Comparison of ENCODE assay signal across 25 mouse cellular contexts in genomic region chr11:90614743-90615142, GRCm38 (mm10). TPM values are rescaled to one million over a fixed set of nuclear protein-coding genes. Genes with fewer than 3 reads are reported as not detected.
DNase-seq lines count a peak whose midpoint lies in the region; ATAC-seq and TF ChIP-seq lines count a peak whose summit lies in the region.
"Had no signal": no experiment of that assay in that cellular context is flagged by ENCODE, and none has a peak within 500 bp of the region (broad histone marks: within the 10 kb centered on the region; RNA-seq: fewer than 3 reads in every experiment).

No protein-coding gene starts in this region.

- no peak overlapping the region for H3K4me3 ChIP-seq in midbrain, embryonic 11.5 days (ENCODE audit: low read depth, low read length)
- no peak overlapping the region for H3K4me3 ChIP-seq in midbrain, embryonic 16.5 days (ENCODE audit: low read depth, low read length)
- H3K4me3 ChIP-seq in intestine, embryonic 16.5 days (ENCODE audit: low read length): no peak overlapping the region
- H3K4me3 ChIP-seq in kidney, adult 2 months (ENCODE audit: insufficient read depth, low read depth, low read length): no peak overlapping the region
- H3K4me3 ChIP-seq: embryonic facial prominence, embryonic 10.5 days; embryonic facial prominence, embryonic 13.5 days; erythroblast, embryonic 14.5 days; forebrain, embryonic 12.5 days; forebrain, embryonic 15.5 days; heart, adult 2 months; heart, embryonic 10.5 days had no signal

- TF ChIP-seq POLR2A in kidney, adult 2 months (IDR thresholded peaks at IDR 0.05; ENCODE audit: low read depth, low read length): no peak

- no peak overlapping the region for H3K27ac ChIP-seq in midbrain, embryonic 11.5 days (ENCODE audit: low read depth, low read length)
- no peak overlapping the region for H3K27ac ChIP-seq in midbrain, embryonic 16.5 days (ENCODE audit: low read length)
- H3K27ac ChIP-seq in intestine, embryonic 16.5 days (ENCODE audit: low read length): no peak overlapping the region
- no peak overlapping the region for H3K27ac ChIP-seq in kidney, adult 2 months (ENCODE audit: insufficient read depth, low read depth, low read length)
- H3K27ac ChIP-seq: embryonic facial prominence, embryonic 10.5 days; embryonic facial prominence, embryonic 13.5 days; forebrain, embryonic 12.5 days; forebrain, embryonic 15.5 days; heart, adult 2 months; heart, embryonic 10.5 days; hindbrain, embryonic 14.5 days; hindbrain, postnatal 0 days had no signal

- H3K4me2 ChIP-seq in midbrain, embryonic 11.5 days: no peak overlapping the region
- no peak overlapping the region for H3K4me2 ChIP-seq in midbrain, embryonic 16.5 days (ENCODE audit: low read length)
- H3K4me2 ChIP-seq in intestine, embryonic 16.5 days (ENCODE audit: low read depth, low read length): no peak overlapping the region
- H3K4me2 ChIP-seq: embryonic facial prominence, embryonic 13.5 days; forebrain, embryonic 12.5 days; forebrain, embryonic 15.5 days; hindbrain, embryonic 14.5 days had no signal

- no peak for TF ChIP-seq CTCF in kidney, adult 2 months (conservative IDR thresholded peaks at IDR 0.05; ENCODE audit: insufficient read depth, insufficient read length, low read depth, low read length)

- H3K9me3 ChIP-seq in midbrain, embryonic 11.5 days (ENCODE audit: control insufficient read depth, low read length): no peaks in the 10 kb centered on the region
- no peaks in the 10 kb centered on the region for H3K9me3 ChIP-seq in midbrain, embryonic 16.5 days (replicated peaks; ENCODE audit: control insufficient read depth, low read length, poor library complexity, severe bottlenecking)
- H3K9me3 ChIP-seq in intestine, embryonic 16.5 days (ENCODE audit: control insufficient read depth, low read length): no peaks in the 10 kb centered on the region
- H3K9me3 ChIP-seq: embryonic facial prominence, embryonic 10.5 days; embryonic facial prominence, embryonic 13.5 days; forebrain, embryonic 12.5 days; forebrain, embryonic 15.5 days; heart, embryonic 10.5 days had no signal

- H3K9ac ChIP-seq in midbrain, embryonic 11.5 days (ENCODE audit: low read length): no peak overlapping the region
- no peak overlapping the region for H3K9ac ChIP-seq in midbrain, embryonic 16.5 days (ENCODE audit: low read depth, low read length)
- no peak overlapping the region for H3K9ac ChIP-seq in intestine, embryonic 16.5 days (ENCODE audit: low read depth, low read length)
- H3K9ac ChIP-seq: embryonic facial prominence, embryonic 13.5 days; forebrain, embryonic 12.5 days; forebrain, embryonic 15.5 days; hindbrain, embryonic 14.5 days had no signal

- H3K27me3 ChIP-seq in midbrain, embryonic 11.5 days (ENCODE audit: control insufficient read depth, insufficient read depth, low read length): no peaks in the 10 kb centered on the region
- no peaks in the 10 kb centered on the region for H3K27me3 ChIP-seq in midbrain, embryonic 16.5 days (ENCODE audit: control insufficient read depth, insufficient read depth, low read depth, low read length)
- no peaks in the 10 kb centered on the region for H3K27me3 ChIP-seq in intestine, embryonic 16.5 days (replicated peaks; ENCODE audit: control insufficient read depth, insufficient read depth, low read length)
- H3K27me3 ChIP-seq in kidney, adult 2 months (replicated peaks; ENCODE audit: control insufficient read depth, insufficient read depth, low read length): no peaks in the 10 kb centered on the region
- H3K27me3 ChIP-seq: embryonic facial prominence, embryonic 13.5 days; forebrain, embryonic 12.5 days; forebrain, embryonic 15.5 days had no signal

- 94% methylated on average over 6 of the region's 6 CpGs for WGBS in midbrain, embryonic 11.5 days
- 91% methylated on average over 6 of the region's 6 CpGs for WGBS in midbrain, embryonic 16.5 days
- 84% methylated on average over 6 of the region's 6 CpGs for WGBS in intestine, embryonic 16.5 days
- WGBS in kidney, adult 2 months: 70% methylated on average over 6 of the region's 6 CpGs

- H3K4me1 ChIP-seq in midbrain, embryonic 11.5 days (ENCODE audit: control insufficient read depth, insufficient read depth, low read length): no peaks in the 10 kb centered on the region
- H3K4me1 ChIP-seq in midbrain, embryonic 16.5 days (ENCODE audit: control insufficient read depth, insufficient read depth, low read length): no peaks in the 10 kb centered on the region
- H3K4me1 ChIP-seq in intestine, embryonic 16.5 days (ENCODE audit: control insufficient read depth, insufficient read depth, low read length): no peaks in the 10 kb centered on the region
- no peaks in the 10 kb centered on the region for H3K4me1 ChIP-seq in kidney, adult 2 months (ENCODE audit: control insufficient read depth, insufficient read depth, low read length)
- H3K4me1 ChIP-seq: embryonic facial prominence, embryonic 10.5 days; embryonic facial prominence, embryonic 13.5 days; forebrain, embryonic 12.5 days; forebrain, embryonic 15.5 days had no signal

- DNase-seq in midbrain, embryonic 11.5 days (ENCODE audit: low spot score, missing footprints): peak; percentile 68
- DNase-seq in MEL-GATA-1-ER (ENCODE audit: extremely low read depth, low read depth): peak; percentile 67
- DNase-seq in kidney, adult 2 months: no peak
- DNase-seq in adrenal gland, postnatal 25 days: no peak
- DNase-seq: adrenal gland, postnatal 10 days; cerebellum, adult 11 months; cerebellum, adult 2 months; cerebellum, adult 9-11 months; cerebellum, postnatal 25 days; embryo, embryonic 11 days; gastrocnemius, postnatal 25 days; heart, adult 2 months; heart, postnatal 36 days; kidney, adult 11 months had no signal

- ATAC-seq in midbrain, embryonic 11.5 days (ENCODE audit: low FRiP score): no peak
- no peak for ATAC-seq in midbrain, embryonic 16.5 days
- peak; percentile 64 for ATAC-seq in megakaryocyte progenitor cell, adult 5-6 weeks (replicated peaks; ENCODE audit: poor library complexity)
- ATAC-seq in intestine, embryonic 16.5 days: no peak
- ATAC-seq: forebrain, embryonic 15.5 days; hindbrain, postnatal 0 days had no signal

- no peaks in the 10 kb centered on the region for H3K36me3 ChIP-seq in midbrain, embryonic 11.5 days (ENCODE audit: control insufficient read depth, insufficient read depth, low read length)
- 0 out of 2 replicates have a peak, but pooled peaks cover 2% of the 10 kb centered on the region for H3K36me3 ChIP-seq in midbrain, embryonic 16.5 days (ENCODE audit: control insufficient read depth, insufficient read depth, low read length)
- H3K36me3 ChIP-seq in intestine, embryonic 16.5 days (ENCODE audit: control insufficient read depth, insufficient read depth, low read length): no peaks in the 10 kb centered on the region
- peaks cover 5% of the 10 kb centered on the region for H3K36me3 ChIP-seq in kidney, adult 2 months (ENCODE audit: control insufficient read depth, insufficient read depth, low read length)

RNA-seq across cellular contexts. Expression of gene Stxbp4, which starts 23.1 kb away (rescaled TPM):
- polyA plus RNA-seq in midbrain, embryonic 11.5 days (2014; fragmentation: Nextera tagmentation; extraction: Ambion mirVana): 36.5 and 41.8 TPM in 2 replicates
- polyA plus RNA-seq in midbrain, embryonic 16.5 days (2015; fragmentation: Nextera tagmentation; extraction: Ambion mirVana): 17.4 and 19.6 TPM in 2 replicates
- 5.0 and 7.4 TPM in 2 replicates for total RNA-seq in megakaryocyte progenitor cell, adult 5-6 weeks (2015)
- total RNA-seq in megakaryocyte progenitor cell, adult 5-6 weeks (2017): 2.7 and 4.4 TPM in 2 replicates
- 9.4 and 11.5 TPM in 2 replicates for polyA plus RNA-seq in intestine, embryonic 16.5 days (2015; fragmentation: Nextera tagmentation; extraction: Ambion mirVana)
- polyA plus RNA-seq in kidney, adult 2 months (2012; rRNA removed): 5.0 TPM in 2 replicates
- 11.8 and 12.9 TPM in 2 replicates for total RNA-seq in adrenal gland, postnatal 25 days (2021)

RNA-seq across cellular contexts. Expression of gene Cox11, which starts 23.2 kb away (rescaled TPM):
- 24.6 and 26.4 TPM in 2 replicates for polyA plus RNA-seq in midbrain, embryonic 11.5 days (2014; fragmentation: Nextera tagmentation; extraction: Ambion mirVana)
- polyA plus RNA-seq in midbrain, embryonic 16.5 days (2015; fragmentation: Nextera tagmentation; extraction: Ambion mirVana): 38.5 and 39.7 TPM in 2 replicates
- total RNA-seq in megakaryocyte progenitor cell, adult 5-6 weeks (2015): 29.9 and 35.5 TPM in 2 replicates
- total RNA-seq in megakaryocyte progenitor cell, adult 5-6 weeks (2017): 15.5 and 17.2 TPM in 2 replicates
- polyA plus RNA-seq in intestine, embryonic 16.5 days (2015; fragmentation: Nextera tagmentation; extraction: Ambion mirVana): 24.2 and 25.9 TPM in 2 replicates
- 13.6 and 15.6 TPM in 2 replicates for polyA plus RNA-seq in kidney, adult 2 months (2012; rRNA removed)
- 21.4 and 25.7 TPM in 2 replicates for total RNA-seq in adrenal gland, postnatal 25 days (2021)

Comparison
In these comparisons a context has a peak if more than half of its experiments do, and no peak if none do; other contexts are left out.
1. DNase-seq: peak in midbrain, embryonic 11.5 days (single experiment) and MEL-GATA-1-ER (single experiment); none in kidney, adult 2 months (single experiment) and adrenal gland, postnatal 25 days (single experiment).